Mouse (Mus musculus) sigmoid colon, adult 10 weeks (tissue): ENCODE results near the gene 4930535I16Rik. TPM values are rescaled to one million over a fixed set of nuclear protein-coding genes. Genes with fewer than 3 reads are reported as not detected.

Experiments
- polyA plus RNA-seq: library from polyadenylated mRNA; stranded (reverse); fragments of 350-450 nt; fragmentation: Illumina TruSeq; extraction: RNeasy Lipid Tissue Mini Kit (QIAGEN cat#74804); gene quantifications from one replicate; pipeline ENCODE4 v1.2.3, GENCODE M21; 2014; ENCODE audit warnings: low read depth, low replicate concordance

4930535I16Rik gene
- polyA plus RNA-seq: not detected

GRCm38 (mm10) chr4:123917548-123918140 lies at the start of gene 4930535I16Rik:
4930535I16Rik (minus strand) TSS chr4:123918022.

DNA sequence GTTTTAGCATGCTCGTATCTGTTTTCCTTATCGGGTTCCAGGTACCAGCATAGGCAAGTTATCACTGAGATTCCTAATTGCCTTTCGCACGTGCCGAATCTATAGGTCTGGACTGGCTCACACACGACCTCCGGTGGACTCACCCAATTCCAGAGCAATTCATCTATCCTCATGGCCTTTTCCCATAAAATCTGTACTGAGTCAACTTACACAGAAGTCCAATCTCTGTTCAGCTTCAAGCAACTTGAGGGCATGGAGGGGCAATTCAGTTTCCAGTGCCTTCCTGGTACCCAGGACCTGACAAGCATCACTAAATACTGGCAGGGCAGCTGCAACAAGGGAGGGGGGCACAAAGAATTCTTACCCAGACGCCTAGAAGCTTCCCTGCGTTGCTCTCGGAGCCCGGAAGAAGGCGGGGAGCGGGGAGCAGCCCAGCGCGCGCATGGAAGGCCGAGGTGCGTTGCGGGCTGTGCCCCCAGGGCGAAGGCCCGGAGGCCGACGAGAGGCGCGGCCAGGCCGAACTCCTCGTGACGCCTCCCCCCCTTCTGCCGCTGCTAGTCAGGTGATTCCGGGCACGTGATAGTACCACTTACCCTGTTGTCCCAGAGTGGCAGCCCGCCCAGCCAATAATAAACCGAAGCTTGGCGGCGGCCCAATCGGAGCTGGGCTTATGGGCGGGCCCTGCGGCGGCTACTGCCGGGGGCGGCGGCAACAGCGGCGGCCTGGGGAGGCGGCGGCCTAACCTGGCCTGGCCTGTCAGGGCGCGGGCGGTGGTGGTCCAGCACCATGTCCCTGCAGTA lies 874 bp downstream of the 4930535I16Rik start, which contains the start of gene Rragc:
Gene Rragc, plus strand, starts transcription at position 699 of the 800 bp plus-strand sequence.

GRCm38 (mm10) chr4:123904333-123905125 lies 13.3 kb downstream of the 4930535I16Rik start, which contains the start of gene Mycbp:
Mycbp (plus strand) TSS chr4:123904832.

Other genes with a start within 250 kb of the 4930535I16Rik start
- 236 TPM for gene Macf1, start 233.7 kb downstream of the 4930535I16Rik start, polyA plus RNA-seq
- 15.8 TPM for gene Ndufs5, start 199.8 kb downstream of the 4930535I16Rik start, polyA plus RNA-seq
- gene Akirin1, start 167.7 kb downstream of the 4930535I16Rik start, polyA plus RNA-seq: 124 TPM
- 196 TPM for gene Rhbdl2, start 130.1 kb downstream of the 4930535I16Rik start, polyA plus RNA-seq
- not detected for gene 4933427I04Rik, start 58.3 kb downstream of the 4930535I16Rik start, polyA plus RNA-seq
- 66.2 TPM for gene Mycbp, start 13.2 kb downstream of the 4930535I16Rik start, polyA plus RNA-seq
- gene Rragc, start 576 bp downstream of the 4930535I16Rik start, polyA plus RNA-seq: 247 TPM